Mouse (Mus musculus) cortical plate, adult 2 months (tissue): ENCODE data around the gene Prph. TPM values are rescaled to one million over a fixed set of nuclear protein-coding genes. Genes with fewer than 3 reads are reported as not detected.
"Not testable (repeated sequence)": the region's sequence is repeated elsewhere in the genome, so short reads cannot be mapped to it uniquely, and the experiment has no call there.

Source experiments
- H3K27ac ChIP-seq: fragments of 200-500 bp; 2 replicates; pipeline ENCODE4 v1.5.1; 2012; ENCODE audit warnings: low read length, control low read depth, inconsistent platforms; ENCODE audit not compliant: insufficient read depth
- H3K4me1 ChIP-seq: fragments of 200-500 bp; 2 replicates; pipeline ENCODE4 v1.6.1; 2011; ENCODE audit warnings: low read length; ENCODE audit not compliant: control insufficient read depth, insufficient read depth
- H3K4me3 ChIP-seq: fragments of 200-500 bp; 2 replicates; pipeline ENCODE4 v1.5.1; 2011; ENCODE audit warnings: mild to moderate bottlenecking, low read length, control low read depth; ENCODE audit not compliant: insufficient read depth
- CTCF ChIP-seq: fragments of 200-500 bp; IDR thresholded peaks from 2 replicates; pipeline ENCODE4 v1.5.1; 2011; ENCODE audit warnings: mild to moderate bottlenecking, control low read depth, low read length; ENCODE audit not compliant: insufficient read depth; ENCODE audit errors: extremely low read depth
- POLR2A ChIP-seq: fragments of 200-500 bp; IDR thresholded peaks from 2 replicates; pipeline ENCODE4 v1.6.1; 2011; ENCODE audit warnings: mild to moderate bottlenecking, low read length, control low read depth; ENCODE audit not compliant: insufficient read depth; ENCODE audit errors: extremely low read depth
- polyA plus RNA-seq: library from polyadenylated mRNA; depleted of rRNA; stranded (reverse); fragments of >200 nt; gene quantifications from 2 replicates; pipeline ENCODE4 v1.2.3, GENCODE M21; 2012

Prph gene
- polyA plus RNA-seq, 1 experiment, result 3.2 TPM

DNA sequence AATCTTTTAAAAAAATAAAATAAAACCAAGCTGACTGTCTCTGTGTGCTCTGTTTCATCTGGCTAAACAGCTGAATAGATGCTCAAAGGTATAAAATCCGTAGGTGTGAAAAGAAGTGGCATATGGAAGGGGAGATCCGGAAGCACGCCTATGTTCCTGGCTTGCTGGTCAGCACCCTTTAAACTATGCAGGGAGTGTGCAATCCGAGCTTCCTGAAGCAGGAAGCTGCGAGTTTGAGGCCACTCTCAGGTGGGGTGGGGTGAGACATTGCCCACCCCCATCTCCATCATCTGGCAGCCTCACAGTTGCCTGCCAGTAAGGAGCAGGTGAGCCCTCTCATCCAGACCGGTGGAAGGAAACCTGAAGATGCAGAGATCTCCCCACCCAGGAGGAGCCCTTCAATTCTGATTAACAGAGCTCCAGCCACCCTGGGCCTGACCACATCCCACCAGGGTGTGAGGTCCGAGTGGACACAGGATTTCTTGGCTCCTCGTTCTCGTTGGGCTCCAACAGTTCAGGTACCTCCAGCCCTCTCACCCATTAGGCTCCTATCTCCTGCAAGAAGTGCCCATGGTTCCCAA, 19.1 kb downstream of the Prph start, which contains the start of gene Troap:
Gene Troap, plus strand, starts transcription at position 557 of the 581 bp plus-strand sequence.
- Histone ChIP-seq H3K27ac (peak within 1 kb of the TSS; percentile 15), H3K4me3 (peak within 1 kb of the TSS; percentile 54), H3K4me1 (no peaks in the 10 kb centered on the region)
- no peak for TF ChIP-seq POLR2A
- TF ChIP-seq CTCF, result no peak

DNA sequence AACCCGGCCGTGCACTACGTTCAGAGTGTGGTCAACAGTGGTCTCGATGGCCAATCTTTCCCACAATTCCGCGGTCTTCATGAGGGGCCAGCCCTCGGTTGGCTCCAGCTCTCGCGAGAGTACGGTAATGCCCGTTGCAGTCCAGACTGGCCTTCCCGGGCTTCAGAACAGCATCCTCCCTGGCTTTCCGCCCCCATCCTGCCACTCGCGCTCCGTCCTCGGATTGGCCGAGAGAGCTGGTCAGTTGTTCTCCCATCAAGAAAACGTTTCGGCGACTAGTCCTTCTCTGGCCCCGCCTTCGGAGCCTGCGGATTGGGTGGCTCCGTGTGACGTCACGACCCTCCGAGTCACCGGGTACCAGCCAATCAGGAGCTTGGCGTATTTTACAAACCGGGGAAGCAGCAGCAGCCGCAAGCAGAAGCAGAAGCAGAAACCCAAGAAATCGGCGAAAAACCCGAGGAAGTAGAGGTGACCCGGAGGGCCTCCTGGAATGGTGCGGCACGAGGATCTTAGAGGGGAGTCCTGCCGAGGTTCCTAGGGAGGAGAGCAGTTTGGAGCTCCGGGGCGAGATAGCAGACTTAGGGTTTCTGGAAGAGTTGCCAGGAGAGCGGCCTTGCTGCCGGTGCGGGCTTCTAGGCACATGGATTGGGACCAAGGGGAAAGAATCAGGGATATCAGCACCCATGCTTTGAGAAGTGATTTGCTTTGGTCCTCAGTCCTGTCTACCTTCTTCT, 19.8 kb downstream of the Prph start:
- Histone ChIP-seq H3K27ac (peak overlapping the region; percentile 15), H3K4me3 (peak overlapping the region; percentile 54), H3K4me1 (no peaks in the 10 kb centered on the region)
- TF ChIP-seq POLR2A (peak; percentile 70), CTCF (no peak)

DNA sequence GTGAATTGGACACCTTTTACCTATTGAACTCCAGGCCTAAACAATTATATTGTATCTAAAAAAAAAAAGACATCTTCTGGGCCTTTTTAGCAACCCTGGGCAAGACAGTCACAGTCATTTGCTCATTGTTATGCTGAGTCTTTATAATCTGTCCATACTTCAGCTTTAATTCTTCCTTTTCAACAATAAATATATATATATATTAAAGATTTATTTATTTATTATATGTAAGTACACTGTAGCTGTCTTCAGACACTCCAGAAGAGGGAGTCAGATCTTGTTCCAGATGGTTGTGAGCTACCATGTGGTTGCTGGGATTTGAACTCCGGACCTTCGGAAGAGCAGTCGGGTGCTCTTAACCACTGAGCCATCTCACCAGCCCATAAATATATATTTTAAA, 21.0 kb downstream of the Prph start:
- H3K4me3 ChIP-seq, H3K4me1 ChIP-seq, H3K27ac ChIP-seq: not testable (repeated sequence)

DNA sequence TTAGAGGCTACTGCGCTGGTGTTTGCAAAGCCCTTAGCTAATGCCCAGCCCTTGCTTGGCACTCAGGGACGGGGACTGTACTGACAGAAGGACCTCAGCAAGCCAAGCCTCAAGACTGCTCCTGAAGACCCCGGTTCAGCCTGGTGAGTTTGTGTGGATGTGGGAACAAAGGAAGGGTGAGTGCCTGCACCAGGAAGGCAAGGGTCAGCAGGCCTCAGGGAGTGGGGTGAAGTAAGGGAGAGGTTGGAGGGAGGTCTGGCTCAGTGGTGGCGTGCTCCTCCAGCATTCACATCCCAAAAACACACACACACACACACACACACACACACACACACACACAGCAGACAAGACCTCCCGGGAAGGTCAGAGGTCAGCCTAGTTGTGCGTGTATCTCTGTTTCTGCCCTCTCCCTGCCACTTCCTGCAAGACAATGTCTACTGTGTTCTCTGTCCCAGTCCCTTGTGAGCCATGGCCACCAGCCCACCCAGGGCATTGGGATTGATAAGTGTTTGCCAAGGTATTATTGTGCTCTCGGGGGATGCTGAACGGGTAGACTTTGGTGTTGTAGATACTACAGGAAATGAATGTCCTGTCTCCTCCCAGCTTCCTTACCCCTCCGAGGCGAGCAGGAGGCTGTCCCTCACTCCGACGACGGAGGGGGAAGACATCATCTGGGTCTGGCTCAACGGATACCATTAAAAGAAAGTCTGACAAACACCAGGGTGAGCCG, 23.4 kb downstream of the Prph start:
- H3K4me1 ChIP-seq, result no peaks in the 10 kb centered on the region
- H3K27ac ChIP-seq, result no peak overlapping the region
- H3K4me3 ChIP-seq, result no peak overlapping the region
- TF ChIP-seq CTCF, result no peak
- no peak for TF ChIP-seq POLR2A

DNA sequence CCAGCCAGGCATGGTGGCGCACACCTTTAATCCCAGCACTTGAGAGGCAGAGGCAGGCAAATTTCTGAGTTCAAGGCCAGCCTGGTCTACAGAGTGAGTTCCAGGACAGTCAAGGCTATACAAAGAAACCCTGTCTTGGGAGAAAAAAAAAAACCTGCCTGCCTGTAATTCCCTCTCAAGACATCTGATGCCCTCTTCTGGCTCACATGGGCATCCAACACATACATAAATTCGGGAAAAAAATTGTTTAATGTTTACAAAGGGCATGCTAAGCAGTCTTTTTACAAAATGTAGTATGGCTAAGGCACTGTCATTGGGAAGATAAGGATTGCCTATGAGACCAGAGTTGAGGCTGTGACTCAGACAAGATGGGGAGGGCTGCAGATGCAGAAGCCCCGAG, 24.8 kb downstream of the Prph start:
- TF ChIP-seq CTCF (0 out of 2 replicates have a peak, but pooled peaks have one; percentile 1), POLR2A (no peak)
- Histone ChIP-seq H3K4me1 (no peaks in the 10 kb centered on the region), H3K4me3 (no peak overlapping the region), H3K27ac (no peak overlapping the region)

DNA sequence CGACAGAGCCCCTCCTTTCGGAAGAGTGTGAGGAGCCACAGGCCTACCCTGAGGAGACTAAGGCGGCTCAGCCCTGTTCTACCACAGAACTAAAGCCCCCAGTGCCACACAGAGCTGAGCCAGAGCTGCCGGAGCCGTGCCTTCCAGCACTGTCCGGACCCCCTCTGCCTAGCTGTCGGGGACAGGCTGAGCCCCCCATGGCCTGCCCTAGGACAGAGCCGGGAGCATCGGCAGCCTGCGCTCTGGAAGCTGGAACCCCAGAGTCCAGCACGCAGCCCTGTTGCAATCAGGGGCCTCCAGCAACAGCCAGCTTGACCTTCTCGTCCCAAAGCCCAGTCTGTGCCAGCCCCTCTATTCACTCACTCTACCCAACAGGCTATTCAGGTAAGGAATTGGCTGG, 27.3 kb downstream of the Prph start:
- Histone ChIP-seq H3K4me1 (no peaks in the 10 kb centered on the region), H3K27ac (no peak overlapping the region), H3K4me3 (no peak overlapping the region)
- TF ChIP-seq POLR2A (no peak), CTCF (no peak)

DNA sequence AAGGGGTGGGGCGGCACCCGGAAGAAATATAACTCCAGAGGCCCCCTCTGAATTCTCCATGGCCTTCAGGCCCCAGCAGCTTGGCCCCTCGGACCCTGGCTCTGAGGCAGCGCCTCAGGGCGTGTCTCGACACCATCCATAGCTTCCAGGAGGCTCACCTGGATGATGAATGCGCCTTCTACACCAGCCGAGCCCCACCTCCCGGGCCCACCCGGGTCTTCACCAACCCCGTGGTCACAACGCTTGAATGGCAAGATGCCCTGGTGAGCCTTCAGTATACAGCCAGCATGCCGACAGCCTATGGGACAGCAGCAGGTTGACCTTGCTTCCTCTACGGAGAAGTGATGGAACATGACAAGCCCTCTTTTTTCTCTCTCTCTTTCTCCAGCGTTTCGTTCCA, 27.9 kb downstream of the Prph start:
- no peaks in the 10 kb centered on the region for H3K4me1 ChIP-seq
- no peak overlapping the region for H3K27ac ChIP-seq
- TF ChIP-seq CTCF (no peak), POLR2A (no peak)
- no peak overlapping the region for H3K4me3 ChIP-seq

DNA sequence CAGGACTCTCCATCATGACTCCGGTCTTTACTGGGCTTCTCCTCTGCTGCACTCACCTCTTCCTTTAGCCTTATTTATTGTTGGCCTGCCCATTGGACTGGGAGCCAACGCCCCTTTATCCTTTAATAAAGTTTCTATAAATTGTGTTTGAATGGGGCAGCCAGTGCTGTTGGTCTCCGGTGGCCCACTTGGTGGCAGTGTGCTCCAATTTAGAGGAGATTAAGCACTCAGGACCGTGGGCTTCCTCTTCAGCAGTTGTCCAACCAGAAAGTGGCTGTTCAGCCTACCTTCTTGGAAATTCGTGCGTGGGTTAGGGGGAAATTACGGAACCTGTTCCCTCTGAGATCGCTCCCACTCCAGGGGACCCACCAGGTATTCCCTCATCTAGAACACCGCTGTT, 28.3 kb downstream of the Prph start:
- H3K4me3 ChIP-seq, result no peak overlapping the region
- no peak overlapping the region for H3K27ac ChIP-seq
- no peaks in the 10 kb centered on the region for H3K4me1 ChIP-seq
- no peak for TF ChIP-seq POLR2A
- TF ChIP-seq CTCF, result peak; percentile 78

DNA sequence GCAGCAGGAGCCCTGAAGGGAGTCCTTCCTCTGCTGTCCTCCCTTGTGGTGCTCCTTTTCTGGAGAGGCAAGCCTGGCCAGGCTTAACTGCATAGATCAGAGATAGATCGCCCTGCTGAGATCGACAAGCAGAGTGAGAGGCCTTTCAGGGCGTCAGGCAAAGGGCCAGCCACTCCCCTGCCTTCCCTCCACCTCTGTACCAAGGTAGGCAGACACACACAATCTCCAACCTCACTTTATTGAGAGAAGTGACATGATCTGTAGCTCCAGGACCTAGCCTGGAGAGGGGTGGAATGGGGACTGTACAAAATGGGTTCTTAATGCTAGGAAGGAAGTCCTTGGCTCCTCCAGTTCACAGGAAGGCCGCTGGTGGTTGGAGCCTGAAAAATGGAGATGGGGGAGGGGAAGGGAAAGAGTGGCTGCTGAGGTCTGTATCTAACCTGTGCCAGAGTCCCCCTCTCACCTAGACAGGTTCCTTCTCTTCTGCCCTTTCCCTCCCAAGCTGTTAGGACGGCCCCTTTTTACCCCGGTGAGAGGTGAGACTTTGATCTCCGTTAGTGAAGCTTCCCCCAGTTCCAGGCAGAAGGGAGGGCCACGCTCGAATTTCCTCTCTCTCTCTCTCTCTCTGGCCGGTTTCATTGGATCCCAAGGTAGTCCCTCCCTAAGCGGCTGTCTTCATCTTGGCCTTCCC, 29.0 kb downstream of the Prph start:
- H3K27ac ChIP-seq, result no peak overlapping the region
- no peak for TF ChIP-seq CTCF
- no peak for TF ChIP-seq POLR2A
- H3K4me3 ChIP-seq, result no peak overlapping the region
- H3K4me1 ChIP-seq, result no peaks in the 10 kb centered on the region

DNA sequence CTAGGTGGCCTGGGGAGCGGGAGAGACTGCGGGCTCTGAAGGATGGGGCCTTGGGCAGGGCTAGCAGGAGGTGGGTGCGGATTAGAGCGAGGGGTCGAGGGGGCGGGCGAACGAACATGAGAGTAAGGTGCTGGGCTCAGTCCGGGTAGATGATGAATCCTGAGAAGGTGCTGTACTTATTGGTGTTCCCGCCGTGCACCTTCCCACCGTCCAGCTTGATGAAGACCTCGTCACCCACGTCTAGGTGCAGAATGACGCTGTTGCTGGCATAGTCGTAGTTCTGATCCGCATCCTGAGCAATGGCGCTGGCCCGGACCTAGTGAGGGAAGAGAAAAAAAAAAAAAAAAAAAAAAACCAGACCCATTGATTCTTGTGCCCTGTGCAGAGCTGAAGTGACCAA, 29.6 kb downstream of the Prph start:
- no peak overlapping the region for H3K27ac ChIP-seq
- no peaks in the 10 kb centered on the region for H3K4me1 ChIP-seq
- no peak for TF ChIP-seq POLR2A
- H3K4me3 ChIP-seq, result no peak overlapping the region

DNA sequence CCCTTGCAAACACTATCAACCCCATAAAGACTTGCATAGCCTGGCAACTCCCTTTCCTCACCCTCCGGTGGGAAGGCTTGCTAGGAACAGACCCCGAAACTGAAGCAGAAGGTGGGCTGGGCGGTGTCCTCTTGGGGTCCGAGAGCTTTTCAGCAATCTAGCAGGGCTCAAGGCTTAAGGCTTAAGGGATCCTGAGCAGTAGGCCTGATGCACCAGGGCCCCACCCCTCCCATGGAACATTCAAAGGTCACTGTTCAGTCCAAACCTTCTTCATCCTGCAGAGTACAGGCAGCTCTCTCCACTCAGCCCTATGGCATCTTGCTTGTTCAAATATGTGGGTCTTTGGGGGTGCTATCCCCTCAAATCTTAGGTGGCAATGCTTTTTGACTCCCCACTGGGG, 31.0 kb downstream of the Prph start:
- TF ChIP-seq POLR2A (no peak), CTCF (no peak)
- H3K27ac ChIP-seq, result no peak overlapping the region
- H3K4me3 ChIP-seq, result no peak overlapping the region
- no peaks in the 10 kb centered on the region for H3K4me1 ChIP-seq
